Mouse (Mus musculus) adrenal gland, adult 8-10 months (tissue): ENCODE results near the gene Gramd1b. TPM values are rescaled to one million over a fixed set of nuclear protein-coding genes. Genes with fewer than 3 reads are reported as not detected.

Experiments used
- DNase-seq: peaks from one replicate; pipeline ENCODE4 v3.0.0; 2022
- total RNA-seq, 4 experiments: library from RNA; stranded (reverse); gene quantifications; 2 replicates each; pipeline ENCODE4 v1.2.4; 2022

Gene Gramd1b
- total RNA-seq, 4 experiments from 2014 or later = 341 to 857 (median 612) TPM

DNA sequence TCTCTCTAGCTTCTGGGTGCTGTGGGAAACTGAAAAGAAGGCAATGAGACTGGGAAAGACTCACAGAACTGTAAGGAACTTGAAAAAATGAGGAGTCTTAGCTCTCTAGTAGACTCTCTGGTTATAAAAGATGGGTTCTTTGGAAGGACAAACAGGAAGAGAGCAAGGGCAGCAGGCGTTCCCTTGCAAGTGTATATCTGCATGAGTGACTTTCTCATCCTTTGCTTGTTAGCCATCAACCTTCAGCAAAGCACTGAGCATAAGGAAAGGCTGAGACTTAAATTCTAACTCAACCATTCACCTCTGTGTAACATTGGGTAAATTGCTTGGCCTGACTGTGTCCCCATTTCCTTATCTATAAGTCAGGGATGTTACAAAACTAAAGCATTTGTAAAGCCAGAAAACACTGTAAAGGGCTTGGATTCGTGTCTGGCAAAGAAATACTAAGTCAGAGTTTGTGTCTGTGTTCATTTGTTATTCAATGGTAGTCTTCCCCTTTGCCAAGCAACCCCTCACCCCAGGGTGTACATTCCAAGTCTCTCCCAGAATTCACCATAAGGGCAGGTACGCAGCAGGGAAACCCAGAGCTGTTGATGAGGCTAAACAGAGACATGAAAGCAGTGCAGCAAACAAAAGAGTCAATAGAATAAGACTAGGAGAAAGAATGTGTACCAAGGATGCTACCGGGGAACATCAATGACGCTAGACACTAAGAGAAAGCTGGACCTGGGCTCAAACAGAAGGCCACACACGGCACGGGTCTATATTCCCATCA is 133.5 kb downstream of the Gramd1b start:
- DNase-seq = no peak

DNA sequence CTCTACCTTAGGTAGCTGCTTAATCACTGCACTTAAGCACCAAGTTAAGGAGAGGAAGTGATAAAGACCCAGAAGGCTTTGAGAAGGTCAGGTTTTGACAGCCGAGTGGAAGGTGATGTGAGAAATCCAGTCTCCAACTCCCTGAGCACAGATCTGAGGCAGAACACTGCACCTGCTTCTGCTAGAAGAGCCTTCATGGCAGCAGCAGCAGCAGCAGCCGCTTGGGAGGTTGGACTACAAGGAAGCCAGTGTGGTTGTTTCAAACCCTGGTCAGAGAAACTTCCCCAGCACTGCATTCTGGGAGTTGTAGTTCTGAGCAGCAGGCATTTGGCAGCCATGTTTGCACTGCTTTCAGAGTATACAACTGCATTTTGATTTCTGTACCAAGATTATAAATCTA is 134.1 kb downstream of the Gramd1b start:
- no peak for DNase-seq

DNA sequence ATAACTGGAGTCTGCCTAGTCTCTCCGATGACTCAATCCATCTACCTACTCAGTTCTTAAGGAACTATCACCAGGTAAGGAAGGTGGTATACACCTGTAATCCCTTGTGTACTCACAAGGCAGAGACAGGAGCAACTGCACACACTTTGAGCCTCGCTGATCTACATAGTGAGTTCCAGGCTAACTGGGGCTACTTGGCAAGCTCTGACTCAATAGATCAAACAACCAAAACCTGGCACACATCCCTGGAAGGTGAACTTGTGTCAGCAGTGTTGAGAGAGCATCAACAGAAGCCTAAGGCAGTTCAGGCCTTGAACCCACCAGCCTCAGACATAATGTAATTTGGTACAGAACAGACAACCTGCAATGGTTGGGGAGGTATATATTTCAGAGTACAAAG is 135.0 kb downstream of the Gramd1b start:
- no peak for DNase-seq

DNA sequence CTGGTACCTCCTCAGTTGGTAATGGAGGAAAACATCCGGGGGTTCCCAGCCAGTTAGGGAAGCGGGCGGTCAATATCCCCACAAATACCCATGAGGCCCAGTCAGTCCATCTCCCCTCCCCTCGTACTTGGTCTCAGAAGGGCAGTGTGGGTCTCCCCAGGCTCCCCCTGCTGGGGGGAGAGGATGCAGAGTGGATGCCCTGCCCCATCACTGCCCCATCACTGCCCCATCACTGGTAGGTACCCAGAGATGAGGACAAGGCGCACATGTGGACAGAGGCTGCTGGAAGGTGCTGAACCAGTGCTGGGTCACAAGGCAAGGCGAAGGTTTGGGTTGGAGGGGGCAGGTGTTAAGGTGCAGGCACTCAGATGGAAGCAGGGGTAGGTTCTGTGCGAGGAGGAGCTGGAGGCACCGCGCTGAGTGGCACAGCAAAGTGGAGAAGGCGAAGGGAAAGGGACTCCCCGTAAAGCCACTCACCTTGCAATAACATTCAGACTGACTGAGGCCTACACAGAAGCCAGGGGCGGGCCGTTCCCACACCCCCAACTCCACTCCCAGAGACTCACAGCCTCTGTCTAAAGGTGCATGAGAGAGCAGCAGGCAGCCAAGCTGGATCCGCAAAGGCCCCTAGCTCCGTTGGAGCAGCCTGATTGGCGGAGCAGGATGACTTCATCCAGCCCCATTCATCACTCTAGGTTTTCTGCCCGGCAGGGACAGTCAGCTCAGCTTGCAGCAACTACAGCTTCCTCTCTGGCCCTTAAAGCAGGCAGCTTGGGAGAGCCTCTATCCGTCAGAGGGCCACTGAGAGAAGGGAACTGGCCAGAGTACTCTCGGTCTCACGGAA is 139.1 kb downstream of the Gramd1b start:
- DNase-seq = no peak

DNA sequence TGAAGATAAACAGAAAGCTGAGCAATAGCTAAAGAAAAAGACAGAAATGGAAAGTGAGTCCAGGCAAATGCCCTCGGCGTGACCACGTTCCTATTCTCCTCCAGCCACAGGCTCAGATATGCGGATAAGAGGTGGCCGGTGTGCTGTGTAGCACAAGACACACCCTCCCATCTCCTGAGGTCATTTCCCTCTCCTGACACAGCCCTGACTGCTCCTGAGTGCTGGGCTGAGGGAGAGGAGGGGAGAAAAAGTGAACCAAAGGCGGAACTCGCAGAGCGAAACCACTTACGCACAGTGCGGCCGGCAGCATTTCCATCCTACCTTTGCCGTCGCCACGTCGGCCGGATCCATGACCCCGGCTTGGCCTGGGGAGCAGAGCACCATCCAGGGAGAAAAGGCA is 139.8 kb downstream of the Gramd1b start:
- no peak for DNase-seq

DNA sequence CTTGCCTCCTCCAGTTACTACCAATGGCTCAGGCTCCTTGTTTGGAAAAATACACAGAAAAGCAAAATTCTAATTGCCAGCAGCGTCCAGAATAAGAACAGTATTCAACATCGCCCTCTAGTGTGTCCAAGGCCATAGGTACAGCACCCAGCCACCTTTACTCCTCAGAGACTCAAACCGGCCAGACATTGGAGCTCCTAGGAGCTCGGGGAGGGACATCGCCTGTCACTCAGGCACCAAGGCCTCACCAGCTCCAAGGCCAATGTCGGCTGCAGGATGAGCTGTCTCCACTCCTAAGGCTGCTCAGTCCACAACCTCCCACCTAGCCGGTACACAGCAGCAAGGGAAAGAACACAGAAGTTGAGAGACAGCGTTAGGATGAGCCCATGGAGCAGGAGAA is 140.3 kb downstream of the Gramd1b start:
- DNase-seq = peak; percentile 83

DNA sequence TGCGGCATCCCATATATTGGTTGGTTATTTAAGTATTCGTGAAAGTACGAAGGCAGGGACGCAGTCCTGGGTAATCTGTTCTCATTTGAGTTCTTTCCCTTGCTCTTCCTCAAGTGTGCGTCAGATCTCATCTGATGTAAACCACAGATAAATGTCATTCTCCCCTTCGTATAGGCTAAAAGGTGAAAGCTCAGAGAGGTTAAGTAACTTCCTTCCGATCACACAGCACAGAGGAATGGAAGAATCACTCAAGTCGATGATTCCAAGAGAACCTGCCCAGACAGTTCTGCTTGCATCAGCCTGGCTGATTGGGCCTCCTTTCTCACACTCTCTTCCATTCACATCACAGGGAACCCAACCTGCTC is 140.8 kb downstream of the Gramd1b start:
- no peak for DNase-seq

DNA sequence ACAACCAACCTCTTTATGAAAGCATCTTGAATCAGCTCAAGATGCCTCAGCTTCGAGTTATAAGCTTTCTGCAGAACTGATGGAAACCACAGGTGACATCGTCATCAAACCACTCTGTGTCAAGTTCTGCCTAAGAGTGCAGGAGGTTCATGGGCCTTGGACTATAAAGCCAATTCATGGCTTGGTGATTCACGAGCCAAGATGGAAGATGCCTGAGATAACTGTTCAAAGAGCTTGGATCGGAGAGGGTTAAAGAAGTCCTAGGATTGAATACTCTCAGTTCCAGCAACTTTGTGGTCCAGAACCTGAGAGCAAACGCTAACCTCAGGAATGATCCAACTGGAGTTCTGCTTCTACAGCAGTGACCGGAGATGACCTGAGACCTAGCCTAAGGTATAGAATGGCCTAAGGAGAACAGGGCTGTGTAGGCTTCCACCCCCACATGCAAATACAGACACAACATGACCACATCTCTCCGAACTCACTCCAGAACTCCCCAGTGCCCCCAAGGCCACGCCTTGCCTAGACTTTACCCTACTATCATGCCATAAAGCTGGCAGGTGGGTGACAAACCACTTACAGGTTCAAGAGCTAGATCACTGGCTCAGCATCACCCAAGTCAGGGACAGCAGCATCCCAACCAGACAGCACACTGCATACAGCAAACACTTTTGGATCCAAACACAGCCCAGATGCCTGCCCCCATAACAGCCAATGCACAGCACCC is 141.4 kb downstream of the Gramd1b start:
- DNase-seq = no peak

DNA sequence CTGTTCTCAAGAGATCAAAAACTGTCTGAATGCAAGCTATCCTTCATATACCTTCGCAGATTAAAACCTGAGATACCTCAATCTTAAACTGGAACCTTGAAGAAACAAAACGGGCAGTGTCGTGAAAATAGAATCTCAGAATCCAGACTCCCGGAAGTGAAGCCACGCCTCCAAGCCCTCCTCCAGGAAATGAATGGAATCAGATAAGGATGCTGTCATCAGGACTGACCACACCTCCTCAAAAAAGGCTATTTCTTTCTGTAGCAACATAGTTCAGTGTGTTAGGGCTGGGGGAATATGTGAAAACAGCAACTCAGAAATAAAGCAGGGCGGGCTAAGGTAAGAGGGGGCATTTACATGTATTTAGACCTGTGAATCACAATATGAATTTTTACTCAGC is 142.0 kb downstream of the Gramd1b start:
- no peak for DNase-seq

DNA sequence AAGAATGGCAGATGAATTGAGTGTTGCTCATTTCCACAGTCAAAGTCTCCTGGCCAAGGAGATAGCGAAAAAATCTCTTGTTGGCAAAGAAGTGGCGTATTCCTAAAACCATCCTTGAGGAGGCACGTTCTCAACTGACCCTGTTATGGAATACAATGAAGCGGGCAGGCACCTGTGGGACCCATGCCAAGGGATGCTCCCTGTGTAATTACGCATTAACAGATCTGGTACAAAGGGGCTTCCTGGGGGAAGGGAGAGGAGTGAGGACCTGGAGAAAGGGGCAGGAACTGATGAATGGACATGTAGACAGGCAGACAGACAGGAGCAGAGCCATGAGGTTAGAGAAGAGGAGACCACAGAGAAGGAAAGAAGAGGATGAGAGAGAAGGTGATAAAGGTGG is 146.4 kb downstream of the Gramd1b start:
- DNase-seq = no peak

DNA sequence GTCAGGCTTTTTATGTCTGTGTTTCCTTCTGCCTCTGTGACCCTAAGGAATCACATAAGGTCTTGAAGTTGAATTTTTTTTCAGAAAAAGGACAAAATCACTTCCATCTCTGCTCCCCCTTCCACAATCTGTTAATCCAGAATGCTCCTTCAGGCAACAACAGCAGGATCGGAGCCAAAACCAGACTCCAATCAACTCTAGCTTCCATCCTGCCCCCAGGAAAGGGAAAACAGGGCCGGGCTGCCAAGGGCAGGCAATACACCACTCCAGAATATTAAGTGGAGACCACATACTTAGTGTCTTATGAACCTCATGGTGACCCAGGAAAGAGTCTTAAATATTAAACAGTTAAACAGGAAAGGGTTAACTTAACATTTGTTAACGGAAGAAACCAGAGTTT is 148.7 kb downstream of the Gramd1b start:
- DNase-seq = no peak

DNA sequence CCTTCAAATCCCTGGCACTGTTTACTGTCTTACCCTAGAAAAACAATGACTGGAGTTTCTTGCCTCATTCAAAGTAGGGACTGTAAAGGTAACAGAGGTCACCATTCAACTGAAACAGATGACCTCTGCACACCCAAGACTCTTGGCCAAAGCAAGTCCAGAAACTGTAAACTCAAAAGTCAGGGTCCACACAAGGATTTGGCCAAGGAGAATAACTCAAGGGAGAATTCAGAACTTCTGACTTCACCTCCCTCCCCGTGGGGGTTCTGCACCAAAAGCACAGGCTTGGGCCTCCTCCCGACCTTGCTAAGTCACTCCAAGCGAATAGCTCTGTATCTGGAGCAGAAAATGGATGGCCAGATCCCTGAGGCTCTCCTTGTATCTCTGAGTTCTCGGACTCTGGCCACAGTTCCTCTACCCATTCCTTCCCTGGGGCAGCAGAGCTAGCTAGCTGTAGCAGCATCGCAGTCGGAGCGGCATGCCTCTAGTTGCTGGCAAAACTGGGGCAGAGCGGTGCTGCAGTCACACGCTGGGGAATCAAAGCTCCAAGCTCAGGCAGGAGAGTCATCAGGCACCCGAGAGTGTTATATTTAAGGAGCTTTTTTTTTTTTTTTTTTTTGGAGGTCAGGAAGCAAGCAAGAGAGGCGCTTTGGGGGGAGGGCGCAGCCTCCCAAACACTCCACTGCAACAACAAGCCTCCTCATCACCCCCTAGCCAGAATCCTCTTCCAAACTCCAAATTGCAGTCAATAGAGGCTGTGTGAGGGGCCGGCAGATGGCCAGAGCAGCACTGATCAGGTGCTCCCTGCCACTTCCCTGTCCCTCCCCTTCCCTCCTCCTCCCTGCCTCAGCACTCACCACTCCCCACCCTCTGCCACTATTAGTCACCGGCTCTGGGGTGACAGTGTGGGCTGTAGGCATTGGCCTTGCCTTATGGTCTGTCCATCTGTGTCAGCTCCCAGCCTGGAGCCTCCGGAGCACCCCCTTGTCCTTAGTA is 149.5 kb downstream of the Gramd1b start:
- DNase-seq = peak; percentile 78

DNA sequence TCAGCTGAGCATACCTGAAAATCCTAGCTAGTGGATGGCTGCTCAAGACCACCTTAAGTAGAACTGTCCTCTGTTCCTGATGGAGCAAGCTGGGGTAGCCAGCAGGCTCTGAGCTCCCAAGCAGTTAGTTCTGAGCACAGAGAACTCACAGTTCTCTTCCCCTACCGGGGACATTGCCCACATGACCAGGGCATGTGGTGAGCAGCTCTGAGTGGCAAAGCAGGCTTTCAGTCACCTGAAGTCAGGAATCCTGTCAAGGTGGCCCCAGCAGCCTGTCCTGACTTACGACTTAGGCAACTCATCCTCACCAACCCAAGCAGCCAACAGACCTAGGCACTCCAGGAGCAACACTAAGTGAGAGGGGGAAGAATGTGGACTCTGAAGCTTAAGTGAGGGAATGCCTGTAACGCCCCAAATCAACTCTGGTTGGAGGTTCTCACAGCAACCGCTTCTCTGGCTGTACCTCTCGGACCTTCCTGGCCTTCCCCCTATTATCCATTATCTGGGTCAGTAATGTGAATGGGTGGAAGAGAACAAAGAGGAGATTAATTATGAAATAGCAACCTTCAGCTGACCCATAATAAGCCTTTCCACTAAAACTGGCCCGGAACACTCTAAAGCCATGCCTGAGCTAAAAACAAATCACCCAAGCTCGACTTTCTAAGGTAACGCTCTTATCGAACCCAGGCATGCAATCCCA is 154.3 kb downstream of the Gramd1b start:
- no peak for DNase-seq

DNA sequence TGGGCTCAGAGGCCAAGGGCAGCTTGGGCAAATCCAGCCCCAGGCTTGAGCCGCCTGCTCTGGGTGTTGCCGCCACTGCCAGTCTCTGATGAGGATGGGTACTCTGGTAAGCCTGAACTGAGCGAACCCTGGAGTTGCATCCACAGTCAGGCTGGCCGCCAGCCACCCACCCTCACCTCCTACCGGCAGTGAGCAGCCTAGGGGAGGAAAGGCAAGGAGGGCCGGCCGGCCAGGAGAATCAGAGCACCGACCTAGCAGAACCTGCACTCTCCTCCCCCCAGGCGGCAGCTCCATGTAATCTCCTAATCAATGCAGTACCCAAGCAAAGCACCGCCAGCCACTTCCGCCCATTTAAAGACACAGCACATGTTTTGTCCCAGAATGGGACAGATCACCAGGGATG is 155.0 kb downstream of the Gramd1b start:
- no peak for DNase-seq

DNA sequence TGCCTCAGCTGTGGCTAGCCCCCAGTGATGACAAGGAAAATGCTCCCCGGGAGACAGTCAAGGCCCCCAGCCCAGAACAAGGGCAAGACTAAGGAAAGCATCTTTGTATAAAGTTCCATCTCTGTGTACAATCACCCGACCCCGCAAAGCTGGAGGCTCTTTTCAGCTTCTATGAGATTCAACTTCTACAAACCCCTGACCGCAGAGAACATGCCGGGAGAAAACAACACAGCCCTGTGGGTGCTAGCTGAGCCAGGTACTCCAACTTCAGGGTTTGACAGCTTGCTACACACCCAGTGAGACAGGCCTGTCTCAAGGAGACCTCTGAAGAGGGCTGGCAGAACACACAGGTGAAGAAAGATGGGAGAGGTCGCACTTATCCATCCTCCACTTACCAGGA is 155.7 kb downstream of the Gramd1b start:
- no peak for DNase-seq

DNA sequence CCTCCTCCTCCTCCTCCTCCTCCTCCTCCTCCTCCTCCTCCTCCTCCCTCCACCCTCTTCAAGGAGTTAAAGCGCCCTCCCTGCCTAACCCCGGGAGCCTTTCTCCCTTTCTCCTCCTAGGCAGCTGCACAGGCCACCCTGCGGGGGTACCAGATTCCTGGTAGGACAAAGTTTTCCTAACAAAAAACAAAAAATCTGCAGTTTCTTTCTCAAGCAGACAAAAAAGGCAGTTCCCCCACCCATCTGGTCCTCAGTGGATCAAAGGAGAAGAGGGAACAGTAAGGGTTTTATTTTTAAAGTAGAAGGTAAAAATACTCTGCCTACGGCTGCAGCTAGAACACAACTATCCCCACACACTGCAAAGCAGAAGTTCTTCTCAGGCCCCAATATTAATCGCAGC is 156.2 kb downstream of the Gramd1b start:
- DNase-seq = no peak

DNA sequence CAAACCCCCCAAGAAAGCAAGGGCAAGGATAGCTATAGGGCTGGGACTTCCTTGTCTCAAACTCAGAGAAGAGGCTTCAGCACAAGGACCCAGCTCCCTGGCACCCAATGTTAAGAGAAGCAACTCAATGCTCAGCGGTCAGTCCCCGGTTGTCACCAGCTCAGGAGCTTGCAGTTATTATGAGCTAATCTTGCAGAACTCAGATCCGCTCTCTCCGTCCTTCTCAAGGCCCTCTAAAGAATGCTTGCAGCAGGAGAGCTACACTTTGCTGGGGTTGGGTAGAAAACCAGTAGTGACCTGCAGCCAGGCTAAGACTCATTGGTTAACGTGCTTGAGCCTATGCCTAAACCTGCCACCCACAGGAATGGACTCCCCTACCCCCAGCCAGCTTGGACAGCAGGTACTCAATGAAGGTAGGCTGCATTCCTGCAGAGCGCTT is 156.6 kb downstream of the Gramd1b start:
- DNase-seq = no peak

DNA sequence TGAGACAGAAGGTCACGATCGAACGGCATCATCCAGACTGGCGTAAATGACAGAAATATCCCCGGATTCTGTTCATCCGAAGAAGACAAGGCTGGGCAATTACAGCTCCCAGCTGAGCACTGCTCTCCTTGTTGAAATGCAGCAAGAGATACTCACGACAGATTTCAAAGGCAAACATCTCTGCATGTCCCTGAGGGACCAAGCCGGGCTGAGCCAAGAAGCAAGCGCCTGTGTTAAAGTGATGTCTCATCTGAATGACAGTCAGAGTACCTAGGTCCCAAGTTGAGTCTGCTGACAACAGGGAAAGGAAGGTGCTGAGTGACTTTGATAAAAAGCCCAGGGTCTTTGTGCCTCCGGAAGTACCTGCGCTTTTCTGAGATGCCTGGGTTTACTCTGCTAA is 157.1 kb downstream of the Gramd1b start:
- no peak for DNase-seq

DNA sequence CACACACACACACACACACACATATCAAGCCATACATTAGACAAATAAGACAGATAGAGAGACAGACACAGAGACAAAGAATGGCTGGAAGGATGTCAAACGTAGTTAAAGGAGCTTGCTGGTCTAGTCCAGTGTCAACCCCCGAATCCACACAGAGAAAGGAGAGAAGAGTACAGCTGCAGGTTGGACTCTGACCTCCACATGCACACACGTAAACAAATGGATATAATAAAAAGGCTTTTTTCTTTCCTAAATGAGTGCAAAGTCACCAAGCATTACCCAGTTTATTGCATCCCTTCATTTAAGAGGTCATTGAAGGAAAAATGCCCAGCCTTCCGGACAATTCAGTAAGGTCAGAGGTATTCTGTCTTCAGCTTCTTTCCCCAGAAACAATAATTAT is 161.0 kb downstream of the Gramd1b start:
- no peak for DNase-seq

DNA sequence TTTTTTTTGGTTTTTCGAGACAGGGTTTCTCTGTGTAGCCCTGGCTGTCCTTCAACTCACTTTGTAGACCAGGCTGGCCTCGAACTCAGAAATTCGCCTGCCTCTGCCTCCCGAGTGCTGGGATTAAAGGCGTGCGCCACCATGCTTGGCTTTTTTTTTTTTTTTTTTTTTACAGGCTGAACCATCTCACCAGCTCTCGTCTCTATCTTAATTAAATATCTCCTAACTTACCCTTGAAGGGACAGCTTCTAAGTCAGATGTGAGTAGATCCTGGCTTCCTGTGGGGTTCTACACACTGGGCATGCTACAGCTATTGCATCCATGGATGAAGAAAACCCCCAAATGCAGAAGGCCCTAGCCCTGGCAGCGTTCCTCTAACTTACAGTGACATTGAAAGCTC is 164.4 kb downstream of the Gramd1b start:
- no peak for DNase-seq

DNA sequence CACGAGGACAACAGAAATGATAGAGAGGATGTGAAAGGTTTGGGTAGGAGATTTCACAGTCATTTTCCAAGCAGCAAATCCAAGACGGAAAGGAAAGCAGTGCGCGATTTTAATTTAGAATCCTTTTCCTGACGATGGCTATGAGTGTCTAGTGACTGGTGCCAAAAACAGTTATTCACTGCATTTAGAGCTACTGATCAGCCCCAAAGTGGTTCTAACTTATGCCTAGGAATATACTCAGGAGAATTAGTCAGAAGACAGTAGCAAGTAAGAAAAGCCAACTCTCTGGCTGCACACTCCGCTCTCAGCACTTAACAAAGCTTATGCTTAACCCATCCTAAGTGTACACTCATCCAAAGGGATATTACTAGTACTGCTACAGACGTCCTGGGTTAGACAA is 166.9 kb downstream of the Gramd1b start:
- no peak for DNase-seq
